8 mouse cellular contexts compared by ENCODE assay signal in the genomic region with DNA sequence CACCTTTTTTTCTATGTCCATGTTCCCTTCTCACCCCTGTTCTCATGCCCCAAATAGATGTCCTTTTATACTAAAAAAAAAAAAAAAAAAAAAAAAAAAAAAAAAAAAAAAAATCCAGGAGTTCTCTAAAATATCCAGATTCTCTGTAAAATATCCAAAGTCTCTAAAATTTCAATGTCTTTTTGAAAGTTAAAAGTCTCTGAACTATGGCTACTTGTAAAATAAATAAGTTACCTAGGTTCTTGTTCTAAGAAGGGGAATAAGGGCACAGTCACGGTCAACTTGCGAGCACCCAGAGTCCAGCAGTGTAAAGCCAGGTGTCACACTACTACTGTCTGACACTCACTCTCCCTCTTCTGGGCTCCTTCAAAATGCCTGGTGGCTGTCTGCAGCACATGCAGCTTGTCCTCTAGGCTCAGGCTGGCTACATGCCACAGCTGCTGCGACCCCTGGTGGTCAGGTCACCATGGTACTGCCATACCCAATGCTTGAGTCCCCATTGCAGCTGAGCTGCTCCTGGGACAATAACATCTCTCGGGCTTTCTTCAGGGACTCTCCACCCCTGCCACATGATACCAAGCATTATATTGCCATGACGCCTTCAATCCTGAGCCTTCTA. TPM values are rescaled to one million over a fixed set of nuclear protein-coding genes. Genes with fewer than 3 reads are reported as not detected.
A peak's percentile ranks its signal among the peaks of the same experiment; 100 is the strongest.
DNase-seq lines count a peak whose midpoint lies in the region; ATAC-seq and TF ChIP-seq lines count a peak whose summit lies in the region.

No protein-coding gene starts in this region.

- no peaks in the 10 kb centered on the region for H3K79me3 ChIP-seq in C2C12 (ENCODE audit: low read depth)

- no peak overlapping the region for H3K9ac ChIP-seq in liver, embryonic 15.5 days

- WGBS in heart, embryonic 10.5 days = 32% methylated on average over 5 of the region's 5 CpGs
- WGBS in liver, embryonic 15.5 days (ENCODE audit: insufficient replicate concordance) = 37% methylated on average over 5 of the region's 5 CpGs

- H3ac ChIP-seq in C2C12 (ENCODE audit: control insufficient read depth, insufficient read length, low read depth) = no peak overlapping the region

- H3K27ac ChIP-seq in heart, embryonic 10.5 days = no peak overlapping the region
- H3K27ac ChIP-seq in liver, embryonic 15.5 days (replicated peaks) = no peak overlapping the region

- H3K36me3 ChIP-seq in C2C12 (ENCODE audit: control insufficient read depth, insufficient read depth) = peaks cover 56% of the 10 kb centered on the region
- peaks cover 85% of the 10 kb centered on the region for H3K36me3 ChIP-seq in heart, embryonic 10.5 days
- H3K36me3 ChIP-seq in liver, embryonic 15.5 days (replicated peaks) = peaks cover 51% of the 10 kb centered on the region

- H3K4me3 ChIP-seq in C2C12 (ENCODE audit: insufficient read depth, poor library complexity, severe bottlenecking) = no peak overlapping the region
- H3K4me3 ChIP-seq in heart, embryonic 10.5 days = no peak overlapping the region
- no peak overlapping the region for H3K4me3 ChIP-seq in liver, embryonic 15.5 days (replicated peaks)

- ATAC-seq in liver, embryonic 15.5 days (ENCODE audit: insufficient read depth) = peak; percentile 67
- ATAC-seq in neutrophil, adult 5-6 weeks (ENCODE audit: extremely low read depth, insufficient number of reproducible peaks, low FRiP score, poor library complexity, severe bottlenecking) = peak; percentile 94

- H3K79me2 ChIP-seq in C2C12 (ENCODE audit: control insufficient read depth, insufficient read depth) = no peaks in the 10 kb centered on the region

- peak; percentile 62 to 87 for DNase-seq in adrenal gland, adult (ENCODE audit: inconsistent age in 2 of 2, low spot score in 1 of 2)
- DNase-seq in embryo, embryonic 11.5 days (ENCODE audit: low read depth, low spot score) = peak; percentile 61
- DNase-seq in heart, embryonic 10.5 days (ENCODE audit: low spot score) = peak; percentile 94
- DNase-seq in kidney, adult 9 months = peak; percentile 76
- DNase-seq in thymus, postnatal 25 days = peak; percentile 81

- no peaks in the 10 kb centered on the region for H3K4me1 ChIP-seq in heart, embryonic 10.5 days
- H3K4me1 ChIP-seq in liver, embryonic 15.5 days (replicated peaks) = no peaks in the 10 kb centered on the region

- peak; percentile 90 for TF ChIP-seq CTCF in C2C12 (IDR thresholded peaks at IDR 0.05; ENCODE audit: control insufficient read depth, insufficient read depth, insufficient read length)

- H3K4me2 ChIP-seq in liver, embryonic 15.5 days = no peak overlapping the region

- H3K27me3 ChIP-seq in C2C12 (ENCODE audit: control insufficient read depth, insufficient read depth, insufficient read length) = no peaks in the 10 kb centered on the region
- no peaks in the 10 kb centered on the region for H3K27me3 ChIP-seq in heart, embryonic 10.5 days (ENCODE audit: insufficient read depth, poor library complexity, severe bottlenecking)
- H3K27me3 ChIP-seq in liver, embryonic 15.5 days = no peaks in the 10 kb centered on the region

- H3K9me3 ChIP-seq in heart, embryonic 10.5 days = no peaks in the 10 kb centered on the region
- H3K9me3 ChIP-seq in liver, embryonic 15.5 days (replicated peaks) = no peaks in the 10 kb centered on the region

TF ChIP-seq in C2C12, 6 proteins besides CTCF, POLR2A, EP300 and RAD21:
- TF ChIP-seq MAX (IDR thresholded peaks at IDR 0.05) (peak; percentile 66), FOSL1 (IDR thresholded peaks at IDR 0.05; ENCODE audit: insufficient read depth, low read length, poor library complexity, severe bottlenecking) (no peak), USF1 (IDR thresholded peaks at IDR 0.05; ENCODE audit: low read depth) (no peak)
TF ChIP-seq in C2C12: peak in this region for 1.

RNA-seq across cellular contexts. Expression of a gene that starts 18.3 kb away (rescaled TPM):
- polyA plus RNA-seq in C2C12 (2012; fragmentation: generic; extraction: Trizol) = 20.3 TPM
- polyA plus RNA-seq in heart, embryonic 10.5 days (2016; fragmentation: Nextera tagmentation; extraction: Ambion mirVana) = 19.8 and 34.7 TPM in 2 replicates
- 68.0 and 71.8 TPM in 2 replicates for polyA plus RNA-seq in liver, embryonic 15.5 days (2015; fragmentation: Nextera tagmentation; extraction: Ambion mirVana)
- 4.1 and 10.7 TPM in 2 replicates for total RNA-seq in neutrophil, adult 5-6 weeks (2017)

RNA-seq across cellular contexts. Expression of a gene that starts 44.2 kb away (rescaled TPM):
- polyA plus RNA-seq in C2C12 (2012; fragmentation: generic; extraction: Trizol) = 1.8 TPM
- polyA plus RNA-seq in heart, embryonic 10.5 days (2016; fragmentation: Nextera tagmentation; extraction: Ambion mirVana) = 8.1 and 8.3 TPM in 2 replicates
- polyA plus RNA-seq in liver, embryonic 15.5 days (2015; fragmentation: Nextera tagmentation; extraction: Ambion mirVana) = 2.6 and 2.7 TPM in 2 replicates
- 2.4 and 3.8 TPM in 2 replicates for total RNA-seq in neutrophil, adult 5-6 weeks (2017)

RNA-seq across cellular contexts. Expression of a gene that starts 44.3 kb away (rescaled TPM):
- polyA plus RNA-seq in C2C12 (2012; fragmentation: generic; extraction: Trizol) = 31.9 TPM
- 43.0 and 49.9 TPM in 2 replicates for polyA plus RNA-seq in heart, embryonic 10.5 days (2016; fragmentation: Nextera tagmentation; extraction: Ambion mirVana)
- 18.0 and 18.5 TPM in 2 replicates for polyA plus RNA-seq in liver, embryonic 15.5 days (2015; fragmentation: Nextera tagmentation; extraction: Ambion mirVana)
- 76.0 and 89.6 TPM in 2 replicates for total RNA-seq in neutrophil, adult 5-6 weeks (2017)

RNA-seq across cellular contexts. Expression of a gene that starts 49.0 kb away (rescaled TPM):
- polyA plus RNA-seq in C2C12 (2012; fragmentation: generic; extraction: Trizol) = 0.02 TPM
- 0.29 TPM in 1 of 2 replicates, not detected in the other for polyA plus RNA-seq in heart, embryonic 10.5 days (2016; fragmentation: Nextera tagmentation; extraction: Ambion mirVana)
- not detected in 2 replicates for polyA plus RNA-seq in liver, embryonic 15.5 days (2015; fragmentation: Nextera tagmentation; extraction: Ambion mirVana)
- total RNA-seq in neutrophil, adult 5-6 weeks (2017) = not detected in 2 replicates
